Mouse (Mus musculus): ENCODE data around the gene Adora2b. TPM values are rescaled to one million over a fixed set of nuclear protein-coding genes. Genes with fewer than 3 reads are reported as not detected.

The Adora2b gene
- polyA plus RNA-seq (2016; fragmentation: Nextera tagmentation; extraction: Ambion mirVana) = 4.6 and 5.0 TPM in 2 replicates

DNA sequence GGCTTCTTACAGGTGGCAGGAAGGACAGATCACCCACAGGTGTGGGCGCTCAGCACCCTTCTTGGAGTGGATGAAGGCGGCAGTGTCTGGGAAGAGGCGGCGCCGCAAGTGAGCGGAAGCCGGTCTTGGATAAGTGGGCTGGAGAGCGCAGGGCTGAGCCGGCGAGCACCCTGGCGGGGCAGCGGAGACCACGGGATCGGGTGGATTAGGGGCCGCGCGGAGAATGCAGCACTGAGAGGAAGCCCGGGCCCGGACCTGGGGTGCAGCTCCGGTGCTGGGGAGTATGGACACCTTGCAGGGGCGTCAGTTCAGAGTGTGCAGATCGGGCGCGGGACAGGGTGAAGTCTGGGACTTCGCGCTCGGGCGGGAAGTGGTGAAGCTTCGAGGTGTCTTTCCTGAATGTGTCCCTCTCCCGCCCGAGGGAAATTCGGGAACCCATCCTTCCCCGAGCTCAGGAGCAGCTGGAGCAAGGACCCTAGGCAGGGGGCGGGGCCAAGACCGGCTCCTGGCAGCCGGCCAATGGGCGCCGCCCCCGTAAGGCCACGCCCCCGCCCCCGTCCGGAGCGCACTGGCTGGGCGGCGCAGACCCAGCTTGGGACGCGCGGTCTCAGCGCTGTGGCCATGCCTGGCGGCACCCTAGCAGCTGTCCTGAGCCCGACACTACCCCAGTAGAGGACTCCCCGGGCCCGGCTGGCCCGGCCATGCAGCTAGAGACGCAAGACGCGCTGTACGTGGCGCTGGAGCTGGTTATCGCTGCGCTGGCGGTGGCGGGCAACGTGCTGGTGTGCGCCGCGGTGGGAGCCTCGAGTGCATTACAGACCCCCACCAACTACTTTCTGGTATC lies at the start of gene Adora2b:
Gene Adora2b (plus strand): TSS at position 584 of the 844 bp plus-strand sequence.
- no peaks in the 10 kb centered on the region for H3K36me3 ChIP-seq (replicated peaks)
- under 1% methylated on average over 69 of the region's 69 CpGs for WGBS
- DNase-seq (ENCODE audit: extremely low spot score, low spot score) = peak; percentile 84
- peak within 1 kb of the TSS; percentile 78 for H3K27ac ChIP-seq
- H3K27me3 ChIP-seq (ENCODE audit: poor library complexity, severe bottlenecking) = peaks cover 60% of the 10 kb centered on the region
- H3K9me3 ChIP-seq = peaks cover 15% of the 10 kb centered on the region; the same call in 1 of the 2 replicates
- peaks cover 37% of the 10 kb centered on the region for H3K4me1 ChIP-seq
- peak within 1 kb of the TSS; percentile 76 for H3K4me3 ChIP-seq

GRCm38 (mm10) chr11:62200901-62201512 lies 47.8 kb upstream of the Adora2b start:
- Histone ChIP-seq H3K9me3 (no peaks in the 10 kb centered on the region), H3K4me3 (no peak overlapping the region), H3K36me3 (replicated peaks) (no peaks in the 10 kb centered on the region), H3K4me1 (no peaks in the 10 kb centered on the region; the same call in 1 of the 2 replicates), H3K27ac (no peak overlapping the region), H3K27me3 (ENCODE audit: poor library complexity, severe bottlenecking) (no peaks in the 10 kb centered on the region)
- DNase-seq (ENCODE audit: extremely low spot score, low spot score) = no peak
- WGBS = 85% methylated on average over 5 of the region's 5 CpGs

GRCm38 (mm10) chr11:62202645-62203044 lies 46.1 kb upstream of the Adora2b start:
- Histone ChIP-seq H3K27me3 (ENCODE audit: poor library complexity, severe bottlenecking) (no peaks in the 10 kb centered on the region), H3K27ac (no peak overlapping the region), H3K4me3 (no peak overlapping the region), H3K36me3 (replicated peaks) (peaks cover 4% of the 10 kb centered on the region; the same call in 1 of the 2 replicates), H3K9me3 (no peaks in the 10 kb centered on the region), H3K4me1 (no peaks in the 10 kb centered on the region)
- DNase-seq (ENCODE audit: extremely low spot score, low spot score) = no peak
- 93% methylated on average over 1 of the region's 1 CpGs for WGBS

DNA sequence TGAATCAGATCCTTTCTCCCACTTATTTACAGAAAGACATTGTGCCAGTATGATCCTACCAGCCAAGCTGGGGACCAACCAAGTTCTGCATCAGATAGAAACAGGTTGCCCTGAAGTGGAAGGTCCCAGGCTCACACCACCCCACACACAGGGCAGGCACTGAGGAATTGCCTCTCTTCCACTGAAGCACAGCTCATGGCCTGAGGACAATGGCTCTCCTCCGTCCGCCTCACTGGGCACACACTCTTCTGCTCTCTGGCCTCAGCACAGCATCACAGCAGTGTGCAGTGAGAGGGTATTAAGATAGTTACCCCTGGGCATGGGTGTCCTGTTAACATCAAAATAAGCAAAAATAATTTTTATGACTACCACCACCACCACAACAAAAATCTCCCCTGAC lies 39.7 kb upstream of the Adora2b start:
- Histone ChIP-seq H3K4me1 (peaks cover 11% of the 10 kb centered on the region), H3K4me3 (no peak overlapping the region), H3K27ac (peak overlapping the region; percentile 30; the same call in 1 of the 2 replicates), H3K9me3 (no peaks in the 10 kb centered on the region), H3K27me3 (ENCODE audit: poor library complexity, severe bottlenecking) (no peaks in the 10 kb centered on the region), H3K36me3 (replicated peaks) (peaks cover 9% of the 10 kb centered on the region; the same call in 1 of the 2 replicates)
- 43% methylated on average over 2 of the region's 2 CpGs for WGBS
- DNase-seq (ENCODE audit: extremely low spot score, low spot score) = no peak

DNA sequence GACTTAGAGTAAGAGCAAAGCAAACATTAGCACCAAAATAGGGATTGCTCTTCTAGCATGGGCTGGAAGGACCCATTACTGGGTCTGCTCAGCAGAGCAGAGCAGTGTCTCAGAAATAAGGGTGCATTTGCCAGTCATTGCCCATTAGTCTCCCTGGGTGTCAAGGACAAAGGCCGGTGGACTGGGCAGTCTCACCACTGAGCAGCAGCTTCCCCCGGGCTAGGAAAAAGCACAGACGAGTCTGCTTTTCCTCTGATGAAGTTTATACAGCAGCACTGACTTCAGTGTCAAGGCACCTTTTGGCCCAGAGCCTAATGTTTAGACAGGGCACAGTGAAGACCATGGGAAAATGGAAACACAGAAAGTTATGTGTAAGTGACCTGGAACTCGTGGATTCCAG lies 38.9 kb upstream of the Adora2b start:
- H3K27me3 ChIP-seq (ENCODE audit: poor library complexity, severe bottlenecking) = no peaks in the 10 kb centered on the region
- H3K27ac ChIP-seq = no peak overlapping the region
- H3K36me3 ChIP-seq (replicated peaks) = peaks cover 9% of the 10 kb centered on the region; the same call in 1 of the 2 replicates
- H3K9me3 ChIP-seq = no peaks in the 10 kb centered on the region
- no peak for DNase-seq (ENCODE audit: extremely low spot score, low spot score)
- whole genome bisulfite sequencing = 76% methylated on average over 4 of the region's 4 CpGs
- H3K4me3 ChIP-seq = no peak overlapping the region
- peaks cover 11% of the 10 kb centered on the region for H3K4me1 ChIP-seq

- H3K36me3 ChIP-seq (replicated peaks) = no peaks in the 10 kb centered on the region; the same call in 1 of the 2 replicates
- no peak overlapping the region for H3K4me3 ChIP-seq
- H3K9me3 ChIP-seq = no peaks in the 10 kb centered on the region
- 92% methylated on average over 12 of the region's 12 CpGs for WGBS
- H3K27me3 ChIP-seq (ENCODE audit: poor library complexity, severe bottlenecking) = no peaks in the 10 kb centered on the region
- no peak for DNase-seq (ENCODE audit: extremely low spot score, low spot score)
- H3K4me1 ChIP-seq = peaks cover 18% of the 10 kb centered on the region
- H3K27ac ChIP-seq = no peak overlapping the region
These were observed 35.3 kb upstream of the Adora2b start for GRCm38 (mm10) chr11:62213384-62213989.

DNA sequence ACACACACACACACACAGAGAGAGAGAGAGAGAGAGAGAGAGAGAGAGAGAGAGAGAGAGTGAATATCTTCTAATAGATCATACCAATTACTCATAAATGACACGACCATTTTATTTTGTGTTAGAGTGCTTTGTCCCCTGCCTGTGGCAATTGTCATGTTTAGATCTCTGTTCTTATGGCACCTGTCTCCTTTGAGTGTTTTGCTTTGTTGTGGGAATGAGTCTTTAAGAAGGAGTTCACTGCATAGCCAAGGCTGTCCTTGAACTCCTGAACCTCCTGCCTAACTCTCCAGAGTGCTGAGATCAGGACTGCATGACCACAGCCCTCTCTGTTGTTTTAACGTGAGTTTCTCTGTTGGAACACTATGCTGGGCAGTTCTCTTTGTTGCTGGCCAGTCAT lies 33.7 kb upstream of the Adora2b start:
- DNase-seq (ENCODE audit: extremely low spot score, low spot score) = no peak
- no peak overlapping the region for H3K27ac ChIP-seq
- H3K27me3 ChIP-seq (ENCODE audit: poor library complexity, severe bottlenecking) = no peaks in the 10 kb centered on the region
- H3K4me1 ChIP-seq = peaks cover 7% of the 10 kb centered on the region
- H3K9me3 ChIP-seq = no peaks in the 10 kb centered on the region
- no peak overlapping the region for H3K4me3 ChIP-seq
- WGBS = 70% methylated on average over 2 of the region's 2 CpGs
- peaks cover 7% of the 10 kb centered on the region; the same call in 1 of the 2 replicates for H3K36me3 ChIP-seq (replicated peaks)

GRCm38 (mm10) chr11:62217751-62218150 lies 31.0 kb upstream of the Adora2b start:
- H3K4me1 ChIP-seq = peaks cover 7% of the 10 kb centered on the region
- H3K4me3 ChIP-seq = no peak overlapping the region
- DNase-seq (ENCODE audit: extremely low spot score, low spot score) = no peak
- peaks cover 7% of the 10 kb centered on the region for H3K36me3 ChIP-seq (replicated peaks)
- no peaks in the 10 kb centered on the region for H3K27me3 ChIP-seq (ENCODE audit: poor library complexity, severe bottlenecking)
- WGBS = 79% methylated on average over 6 of the region's 6 CpGs
- no peaks in the 10 kb centered on the region for H3K9me3 ChIP-seq
- no peak overlapping the region for H3K27ac ChIP-seq

GRCm38 (mm10) chr11:62220756-62221510 lies 27.9 kb upstream of the Adora2b start:
- Histone ChIP-seq H3K36me3 (replicated peaks) (peaks cover 7% of the 10 kb centered on the region), H3K4me1 (peaks cover 7% of the 10 kb centered on the region), H3K27me3 (ENCODE audit: poor library complexity, severe bottlenecking) (no peaks in the 10 kb centered on the region), H3K9me3 (no peaks in the 10 kb centered on the region), H3K4me3 (no peak overlapping the region), H3K27ac (no peak overlapping the region)
- WGBS = 84% methylated on average over 7 of the region's 7 CpGs
- DNase-seq (ENCODE audit: extremely low spot score, low spot score) = no peak

- no peak for DNase-seq (ENCODE audit: extremely low spot score, low spot score)
- no peaks in the 10 kb centered on the region for H3K4me1 ChIP-seq
- no peaks in the 10 kb centered on the region for H3K27me3 ChIP-seq (ENCODE audit: poor library complexity, severe bottlenecking)
- H3K4me3 ChIP-seq = no peak overlapping the region
- peaks cover 7% of the 10 kb centered on the region for H3K36me3 ChIP-seq (replicated peaks)
- 93% methylated on average over 5 of the region's 5 CpGs for WGBS
- no peaks in the 10 kb centered on the region for H3K9me3 ChIP-seq
- no peak overlapping the region for H3K27ac ChIP-seq
These were observed 25.4 kb upstream of the Adora2b start for GRCm38 (mm10) chr11:62223416-62223815.

DNA sequence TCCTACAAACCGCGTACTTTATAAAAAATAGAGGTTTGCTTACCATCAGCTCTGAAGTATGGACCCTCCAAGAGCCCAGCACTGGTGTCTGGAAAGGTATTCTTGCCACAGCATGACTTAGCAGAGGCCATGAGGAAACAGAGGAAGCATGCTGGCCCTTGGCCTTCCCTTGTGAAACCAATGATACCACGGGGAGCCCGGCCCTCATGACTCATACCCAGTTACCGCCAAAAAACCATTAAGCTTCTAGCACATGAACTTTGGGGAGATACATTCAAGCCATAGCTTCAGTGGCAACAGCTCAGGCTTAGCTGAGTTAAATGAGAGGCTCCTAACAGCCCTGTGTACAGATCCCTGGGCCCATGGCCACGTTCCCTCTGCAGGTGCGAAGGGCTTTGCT lies 24.8 kb upstream of the Adora2b start:
- no peaks in the 10 kb centered on the region for H3K4me1 ChIP-seq
- H3K9me3 ChIP-seq = no peaks in the 10 kb centered on the region
- no peak overlapping the region for H3K27ac ChIP-seq
- DNase-seq (ENCODE audit: extremely low spot score, low spot score) = no peak
- no peak overlapping the region for H3K4me3 ChIP-seq
- WGBS = 95% methylated on average over 7 of the region's 7 CpGs
- H3K27me3 ChIP-seq (ENCODE audit: poor library complexity, severe bottlenecking) = no peaks in the 10 kb centered on the region
- peaks cover 7% of the 10 kb centered on the region for H3K36me3 ChIP-seq (replicated peaks)

DNA sequence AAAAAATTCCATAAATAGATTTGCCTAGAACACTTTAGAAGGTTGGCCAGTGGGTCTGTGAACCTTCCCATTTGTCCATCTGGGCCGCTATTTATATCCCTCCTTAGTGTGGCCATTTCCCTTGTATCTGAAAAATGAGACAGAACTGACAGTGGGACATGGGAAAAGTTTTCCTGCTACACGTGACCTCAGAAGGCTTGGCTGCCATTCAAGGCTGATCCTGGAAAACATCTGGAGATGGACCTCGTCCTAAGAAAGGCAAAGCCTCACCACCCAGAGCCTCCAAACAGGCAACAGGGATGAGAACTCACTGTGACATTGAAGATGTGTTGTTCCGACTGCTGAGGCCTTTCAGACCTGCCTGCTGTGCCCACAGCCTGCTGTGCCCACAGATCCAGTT lies 24.0 kb upstream of the Adora2b start:
- H3K27me3 ChIP-seq (ENCODE audit: poor library complexity, severe bottlenecking) = no peaks in the 10 kb centered on the region
- no peaks in the 10 kb centered on the region for H3K9me3 ChIP-seq
- peaks cover 1% of the 10 kb centered on the region for H3K36me3 ChIP-seq (replicated peaks)
- no peak for DNase-seq (ENCODE audit: extremely low spot score, low spot score)
- H3K4me1 ChIP-seq = no peaks in the 10 kb centered on the region
- no peak overlapping the region for H3K4me3 ChIP-seq
- no peak overlapping the region for H3K27ac ChIP-seq
- WGBS = 83% methylated on average over 4 of the region's 4 CpGs
